In the genomic region with DNA sequence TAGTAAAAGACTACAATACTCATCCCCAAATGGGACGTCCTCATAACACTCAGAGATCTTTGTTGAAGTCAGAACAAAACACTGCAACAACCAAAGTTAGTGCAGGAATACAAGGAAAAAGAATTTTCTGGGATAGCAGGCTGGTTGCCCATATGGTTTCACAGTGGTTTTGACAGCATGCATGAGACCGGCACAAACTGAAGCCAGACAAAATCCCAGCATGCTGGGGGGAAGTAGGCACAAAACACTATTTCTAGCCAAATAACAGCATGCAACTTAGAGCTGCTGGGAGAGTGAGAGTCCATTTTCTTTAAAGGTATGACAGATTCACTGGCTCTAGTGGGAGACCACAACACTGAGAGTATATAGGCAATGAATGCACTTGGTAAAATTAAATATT, we compare ENCODE assay signal across 19 mouse cellular contexts.
DNase-seq lines count a peak whose midpoint lies in the region; ATAC-seq and TF ChIP-seq lines count a peak whose summit lies in the region.
"Had no signal": no experiment of that assay in that cellular context is flagged by ENCODE, and none has a peak within 500 bp of the region (broad histone marks: within the 10 kb centered on the region; RNA-seq: fewer than 3 reads in every experiment).

No protein-coding gene starts in this region.

- no peaks in the 10 kb centered on the region for H3K9me3 ChIP-seq in forebrain, embryonic 14.5 days (replicated peaks; ENCODE audit: control insufficient read depth, low read length)
- no peaks in the 10 kb centered on the region for H3K9me3 ChIP-seq in forebrain, embryonic 13.5 days (replicated peaks)
- no peaks in the 10 kb centered on the region for H3K9me3 ChIP-seq in midbrain, postnatal 0 days (ENCODE audit: low read length)
- no peaks in the 10 kb centered on the region for H3K9me3 ChIP-seq in midbrain, embryonic 10.5 days (replicated peaks)
- no peaks in the 10 kb centered on the region for H3K9me3 ChIP-seq in kidney, embryonic 16.5 days (ENCODE audit: low read length)
- H3K9me3 ChIP-seq: G1E; heart, embryonic 13.5 days; limb, embryonic 15.5 days had no signal

- H3K4me3 ChIP-seq in forebrain, embryonic 14.5 days (ENCODE audit: low read depth, low read length) = no peak overlapping the region
- no peak overlapping the region for H3K4me3 ChIP-seq in forebrain, embryonic 13.5 days
- no peak overlapping the region for H3K4me3 ChIP-seq in midbrain, postnatal 0 days (ENCODE audit: low read depth, low read length)
- no peak overlapping the region for H3K4me3 ChIP-seq in midbrain, embryonic 10.5 days
- no peak overlapping the region for H3K4me3 ChIP-seq in kidney, embryonic 16.5 days (ENCODE audit: low read length)
- H3K4me3 ChIP-seq: heart, embryonic 13.5 days; limb, embryonic 15.5 days had no signal

- WGBS in forebrain, embryonic 14.5 days = 79% methylated on average over 2 of the region's 2 CpGs
- 79% methylated on average over 2 of the region's 2 CpGs for WGBS in forebrain, embryonic 13.5 days
- 83% methylated on average over 2 of the region's 2 CpGs for WGBS in midbrain, postnatal 0 days
- WGBS in midbrain, embryonic 10.5 days = 91% methylated on average over 2 of the region's 2 CpGs
- 83% methylated on average over 2 of the region's 2 CpGs for WGBS in kidney, embryonic 16.5 days

- no peak overlapping the region for H3K27ac ChIP-seq in forebrain, embryonic 14.5 days (ENCODE audit: low read depth, low read length)
- H3K27ac ChIP-seq in forebrain, embryonic 13.5 days = no peak overlapping the region
- no peak overlapping the region for H3K27ac ChIP-seq in midbrain, postnatal 0 days (ENCODE audit: low read depth, low read length)
- no peak overlapping the region for H3K27ac ChIP-seq in midbrain, embryonic 10.5 days (replicated peaks)
- no peak overlapping the region for H3K27ac ChIP-seq in kidney, embryonic 16.5 days (ENCODE audit: low read length)
- H3K27ac ChIP-seq: heart, embryonic 13.5 days; limb, embryonic 15.5 days had no signal

- DNase-seq in forebrain, embryonic 14.5 days (ENCODE audit: low spot score) = peak; percentile 32
- DNase-seq in midbrain, postnatal 0 days (ENCODE audit: low spot score) = peak; percentile 44
- no peak for DNase-seq in midbrain, embryonic 10.5 days (ENCODE audit: low spot score)
- DNase-seq in cerebellum, postnatal 10 days = peak; percentile 80 to 83
- DNase-seq: heart, adult 11 months; heart, postnatal 36 days; kidney, adult 8-10 months; kidney, postnatal 36 days; liver, postnatal 0 days; right cerebral cortex, postnatal 14 days; thymus, postnatal 14 days had no signal

- TF ChIP-seq CTCF in midbrain, postnatal 0 days (IDR thresholded peaks at IDR 0.05) = no peak

- no peaks in the 10 kb centered on the region for H3K27me3 ChIP-seq in forebrain, embryonic 14.5 days (replicated peaks; ENCODE audit: control insufficient read depth, insufficient read depth, low read length)
- H3K27me3 ChIP-seq in forebrain, embryonic 13.5 days = no peaks in the 10 kb centered on the region
- no peaks in the 10 kb centered on the region for H3K27me3 ChIP-seq in midbrain, postnatal 0 days (ENCODE audit: insufficient read depth, low read length)
- H3K27me3 ChIP-seq in midbrain, embryonic 10.5 days (ENCODE audit: low read depth, poor library complexity, severe bottlenecking) = no peaks in the 10 kb centered on the region
- H3K27me3 ChIP-seq in kidney, embryonic 16.5 days (ENCODE audit: insufficient read depth, low read length) = no peaks in the 10 kb centered on the region
- H3K27me3 ChIP-seq: heart, embryonic 13.5 days; limb, embryonic 15.5 days had no signal

- no peaks in the 10 kb centered on the region for H3K4me1 ChIP-seq in forebrain, embryonic 14.5 days (ENCODE audit: control insufficient read depth, insufficient read depth, low read length)
- H3K4me1 ChIP-seq in forebrain, embryonic 13.5 days = no peaks in the 10 kb centered on the region
- no peaks in the 10 kb centered on the region for H3K4me1 ChIP-seq in midbrain, postnatal 0 days (ENCODE audit: insufficient read depth, low read length)
- H3K4me1 ChIP-seq in midbrain, embryonic 10.5 days = no peaks in the 10 kb centered on the region
- H3K4me1 ChIP-seq in kidney, embryonic 16.5 days (ENCODE audit: insufficient read depth, low read length) = no peaks in the 10 kb centered on the region
- H3K4me1 ChIP-seq: heart, embryonic 13.5 days; limb, embryonic 15.5 days had no signal

- H3K4me2 ChIP-seq in forebrain, embryonic 14.5 days (ENCODE audit: low read length) = no peak overlapping the region
- no peak overlapping the region for H3K4me2 ChIP-seq in forebrain, embryonic 13.5 days
- no peak overlapping the region for H3K4me2 ChIP-seq in midbrain, postnatal 0 days (ENCODE audit: low read depth, low read length, poor library complexity, severe bottlenecking)
- H3K4me2 ChIP-seq in kidney, embryonic 16.5 days (replicated peaks; ENCODE audit: low read depth, low read length) = no peak overlapping the region
- H3K4me2 ChIP-seq: heart, embryonic 13.5 days; limb, embryonic 15.5 days had no signal

- ATAC-seq in forebrain, embryonic 14.5 days = no peak
- no peak for ATAC-seq in forebrain, embryonic 13.5 days
- no peak for ATAC-seq in midbrain, postnatal 0 days (ENCODE audit: low FRiP score)
- no peak for ATAC-seq in erythroblast, adult 5-6 weeks (replicated peaks; ENCODE audit: low FRiP score, poor library complexity, severe bottlenecking)
- ATAC-seq in kidney, embryonic 16.5 days (ENCODE audit: low FRiP score, low TSS enrichment) = no peak
- no peak for ATAC-seq in erythroid progenitor cell, adult 5-6 weeks (replicated peaks; ENCODE audit: low FRiP score, poor library complexity, severe bottlenecking)
- ATAC-seq: CD4-positive, CD25-positive, alpha-beta regulatory T cell, adult 4 months; liver, postnatal 0 days had no signal

- H3K9ac ChIP-seq in forebrain, embryonic 14.5 days (ENCODE audit: low read length) = no peak overlapping the region
- no peak overlapping the region for H3K9ac ChIP-seq in forebrain, embryonic 13.5 days
- H3K9ac ChIP-seq in midbrain, postnatal 0 days (replicated peaks; ENCODE audit: low read length, poor library complexity, severe bottlenecking) = no peak overlapping the region
- H3K9ac ChIP-seq in kidney, embryonic 16.5 days (replicated peaks; ENCODE audit: low read length) = no peak overlapping the region
- H3K9ac ChIP-seq: heart, embryonic 13.5 days; limb, embryonic 15.5 days; liver, postnatal 0 days had no signal

- H3K36me3 ChIP-seq in forebrain, embryonic 14.5 days (ENCODE audit: control insufficient read depth, insufficient read depth, low read length) = no peaks in the 10 kb centered on the region
- H3K36me3 ChIP-seq in forebrain, embryonic 13.5 days (ENCODE audit: poor library complexity, severe bottlenecking) = no peaks in the 10 kb centered on the region
- H3K36me3 ChIP-seq in midbrain, postnatal 0 days (ENCODE audit: insufficient read depth, low read length) = no peaks in the 10 kb centered on the region
- H3K36me3 ChIP-seq in midbrain, embryonic 10.5 days = no peaks in the 10 kb centered on the region
- no peaks in the 10 kb centered on the region for H3K36me3 ChIP-seq in kidney, embryonic 16.5 days (ENCODE audit: insufficient read depth, low read length)
- H3K36me3 ChIP-seq: G1E; heart, embryonic 13.5 days; limb, embryonic 15.5 days had no signal
